Mouse (Mus musculus): Measurements from ENCODE around the gene Zic1. TPM values are rescaled to one million over a fixed set of nuclear protein-coding genes. Genes with fewer than 3 reads are reported as not detected.

The Zic1 gene
- polyA plus RNA-seq, 1 experiment, result not detected

DNA sequence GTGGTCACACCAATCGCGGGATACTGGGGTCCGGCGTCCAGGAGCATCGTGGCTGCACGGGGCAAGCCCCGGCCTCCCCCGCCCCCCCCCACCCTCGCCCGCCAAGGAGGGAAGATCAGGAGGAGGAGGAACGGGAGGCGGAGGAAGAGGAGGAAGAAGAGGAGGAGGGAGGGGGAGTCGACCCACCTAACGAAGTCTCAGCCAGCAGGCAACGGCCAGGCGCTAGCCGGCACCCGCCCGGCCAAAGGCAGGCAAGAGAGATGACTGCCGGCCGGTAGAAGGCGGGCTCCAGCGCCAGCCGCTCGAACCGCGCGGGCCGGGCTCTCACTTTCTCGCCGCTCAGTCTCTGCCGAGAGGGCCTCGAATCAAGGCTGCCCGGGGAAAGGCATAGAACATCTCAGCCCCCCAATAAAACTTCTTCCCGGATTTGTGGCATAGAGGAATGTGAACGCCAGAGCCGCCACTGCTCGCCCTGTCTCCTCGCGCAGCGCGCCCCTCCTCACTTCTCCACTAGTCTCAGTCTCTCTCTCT, 574 bp downstream of the Zic1 start:
- no peak for TF ChIP-seq GATA1 (IDR thresholded peaks at IDR 0.05; ENCODE audit: low read length)

- TF ChIP-seq GATA1 (IDR thresholded peaks at IDR 0.05; ENCODE audit: low read length), result no peak
Observed at GRCm38 (mm10) chr9:91364127-91364970, 1.3 kb downstream of the Zic1 start.

GRCm38 (mm10) chr9:91363814-91364126, 1.8 kb downstream of the Zic1 start:
- no peak for TF ChIP-seq GATA1 (IDR thresholded peaks at IDR 0.05; ENCODE audit: low read length)

- no peak for TF ChIP-seq GATA1 (IDR thresholded peaks at IDR 0.05; ENCODE audit: low read length)
Observed at GRCm38 (mm10) chr9:91363011-91363730, 2.4 kb downstream of the Zic1 start.

DNA sequence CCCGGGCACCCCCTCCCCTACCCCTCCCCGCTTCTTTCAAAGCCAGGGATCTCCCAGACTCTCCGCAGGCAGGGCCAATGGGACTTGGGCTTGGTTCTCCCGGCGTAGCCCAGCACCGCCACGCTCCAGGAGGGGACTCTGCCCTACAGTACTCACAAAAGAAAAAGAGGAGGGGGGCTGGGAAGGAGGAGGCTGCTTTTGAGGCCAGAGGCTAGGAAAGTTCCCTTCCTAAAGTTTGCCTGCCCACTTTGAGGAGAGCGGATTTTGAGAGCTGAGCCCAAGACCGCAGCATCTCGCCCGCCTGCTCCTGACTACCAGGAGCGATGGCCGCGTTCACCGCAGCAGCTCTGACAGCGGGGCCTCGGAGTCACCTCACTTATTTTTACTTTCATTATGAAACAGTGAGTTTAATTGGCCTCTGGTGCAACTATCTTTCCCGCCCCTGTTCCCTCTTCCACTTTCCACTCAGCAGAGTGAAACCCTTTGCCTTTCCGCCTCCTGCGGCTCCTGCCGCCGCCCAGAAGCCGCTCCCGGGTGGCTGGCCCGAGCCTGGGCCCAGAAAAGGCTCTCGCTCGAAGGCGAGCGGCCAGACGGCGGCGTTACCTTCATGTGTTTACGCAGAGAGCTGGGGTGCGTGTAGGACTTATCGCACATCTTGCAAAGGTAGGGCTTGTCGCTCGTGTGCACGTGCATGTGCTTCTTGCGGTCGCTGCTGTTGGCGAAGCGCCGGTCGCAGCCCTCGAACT, 3.6 kb downstream of the Zic1 start, which contains the start of gene Zic4:
Zic4 (plus strand) TSS at position 558 of the 746 bp plus-strand sequence.
- no peak for TF ChIP-seq GATA1 (IDR thresholded peaks at IDR 0.05; ENCODE audit: low read length)

DNA sequence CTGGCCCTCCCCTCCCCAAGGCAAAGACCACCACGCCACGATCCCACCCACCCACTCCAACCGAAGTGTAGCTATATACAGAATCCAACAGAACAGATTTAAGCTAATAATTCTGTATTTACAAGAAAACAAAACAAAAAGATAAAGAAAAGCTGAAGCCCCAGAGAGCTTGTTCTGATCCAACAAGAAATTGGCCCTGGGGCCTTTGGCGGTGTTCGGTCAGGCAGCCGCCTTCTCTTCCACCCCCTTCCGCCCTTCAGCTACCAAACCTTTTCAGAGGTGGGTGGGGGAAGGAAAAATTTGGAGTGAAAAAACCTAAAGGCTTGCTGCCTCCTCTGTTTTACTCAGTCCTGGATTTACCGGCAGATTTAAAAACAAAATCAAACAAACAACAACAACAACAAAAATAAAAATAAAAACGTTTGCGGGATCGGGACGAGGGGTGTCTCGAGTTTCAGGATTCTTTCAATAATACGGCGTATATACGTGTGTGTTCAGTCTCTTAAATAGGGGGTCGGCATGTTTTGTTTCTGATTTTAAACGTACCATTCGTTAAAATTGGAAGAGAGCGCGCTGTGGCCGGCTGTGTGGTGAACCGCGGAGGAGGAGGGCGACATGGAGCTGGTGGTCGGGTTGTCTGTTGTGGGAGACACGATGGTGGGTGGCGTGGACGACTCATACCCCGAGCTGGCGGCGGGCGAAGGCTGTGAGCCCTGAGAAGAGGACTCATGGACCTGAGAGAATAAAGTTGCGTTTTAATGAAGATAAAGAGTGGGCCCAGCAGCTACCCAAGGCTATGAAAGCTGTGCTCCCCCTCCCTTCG, 4.4 kb downstream of the Zic1 start:
- no peak for TF ChIP-seq GATA1 (IDR thresholded peaks at IDR 0.05; ENCODE audit: low read length)

DNA sequence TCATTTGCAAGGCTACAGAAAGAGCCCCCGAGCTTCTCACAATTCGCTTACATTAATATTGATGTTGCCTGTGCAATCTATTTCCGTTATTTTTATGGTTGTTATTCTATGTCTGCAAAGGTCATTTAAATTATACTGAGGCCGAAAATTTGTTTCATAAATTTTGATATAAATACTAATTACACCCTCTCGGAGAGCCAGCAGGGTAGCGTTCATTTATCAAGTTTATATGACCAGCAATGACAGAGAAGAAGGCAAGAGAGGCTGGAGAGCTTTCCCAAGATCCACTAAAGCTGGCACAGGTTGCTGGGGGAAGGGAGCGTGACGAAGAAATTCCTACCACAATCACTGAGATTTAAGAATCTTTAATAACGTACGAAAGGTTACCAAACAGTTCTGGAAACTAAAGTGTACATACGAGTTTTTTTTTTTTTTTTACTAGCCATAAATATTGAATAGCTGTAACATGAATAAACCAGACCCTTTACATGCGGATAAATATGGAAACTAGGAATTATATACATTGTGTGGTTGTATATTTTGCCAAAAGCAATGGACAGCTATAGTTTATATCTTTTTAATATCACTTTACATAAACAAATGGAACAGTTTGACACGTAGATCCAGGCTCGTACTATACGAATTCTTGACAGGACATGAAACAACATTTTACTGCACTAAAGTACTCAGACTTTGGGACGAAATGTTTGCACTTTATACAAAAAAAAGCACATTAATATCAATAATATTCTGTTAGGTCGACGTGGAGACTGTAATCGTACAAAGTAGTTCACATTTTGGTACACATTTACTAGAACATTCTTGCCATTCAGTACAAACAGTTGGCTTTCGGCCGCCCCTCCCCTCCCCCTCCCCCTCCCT, 5.2 kb downstream of the Zic1 start:
- no peak for TF ChIP-seq GATA1 (IDR thresholded peaks at IDR 0.05; ENCODE audit: low read length)

GRCm38 (mm10) chr9:91358851-91359687, 6.5 kb downstream of the Zic1 start:
- TF ChIP-seq GATA1 (IDR thresholded peaks at IDR 0.05; ENCODE audit: low read length), result no peak

GRCm38 (mm10) chr9:91357321-91357720, 8.3 kb downstream of the Zic1 start:
- no peak for TF ChIP-seq GATA1 (IDR thresholded peaks at IDR 0.05; ENCODE audit: low read length)

GRCm38 (mm10) chr9:91356353-91356740, 9.3 kb downstream of the Zic1 start:
- TF ChIP-seq GATA1 (IDR thresholded peaks at IDR 0.05; ENCODE audit: low read length), result no peak

DNA sequence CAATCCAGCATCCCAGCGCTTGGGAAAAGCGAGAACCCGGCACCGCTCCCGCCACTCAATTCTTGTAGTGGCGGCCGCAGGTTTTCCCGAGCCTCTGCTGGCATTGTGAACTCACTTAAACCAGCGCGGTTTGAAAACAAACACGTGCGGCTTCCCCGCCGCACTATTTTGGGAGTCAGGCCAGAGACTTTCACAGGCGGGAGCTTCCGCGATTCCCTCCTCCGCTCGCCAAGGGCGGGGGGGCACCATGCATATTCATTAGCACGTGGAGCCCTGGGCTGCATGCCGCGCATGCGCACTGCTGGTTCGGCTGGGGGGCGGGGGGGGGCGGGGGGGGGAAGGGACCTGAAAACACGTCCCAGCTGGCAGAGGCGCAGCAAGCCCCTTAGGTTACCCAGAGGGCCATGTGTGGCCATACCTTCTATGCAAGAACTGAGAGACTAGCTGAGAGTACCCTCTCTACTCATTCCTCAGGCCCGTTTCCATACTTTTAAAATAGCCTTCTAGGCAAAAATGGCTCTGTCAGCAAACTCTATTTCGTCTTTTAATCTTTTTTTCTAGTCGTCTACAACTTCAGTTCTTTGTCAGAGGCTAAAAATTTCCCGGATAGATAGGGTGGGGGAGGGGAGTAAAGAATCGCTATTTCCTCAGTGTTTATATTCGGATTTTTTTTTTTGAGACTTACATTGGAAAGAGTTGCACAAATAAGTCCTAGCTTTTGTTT, 9.8 kb downstream of the Zic1 start:
- TF ChIP-seq GATA1 (IDR thresholded peaks at IDR 0.05; ENCODE audit: low read length), result no peak

GRCm38 (mm10) chr9:91355270-91355589, 10.4 kb downstream of the Zic1 start:
- no peak for TF ChIP-seq GATA1 (IDR thresholded peaks at IDR 0.05; ENCODE audit: low read length)
